Mouse (Mus musculus) lung, embryonic 16.5 days (tissue): Measurements from ENCODE around the gene Rragd. TPM values are rescaled to one million over a fixed set of nuclear protein-coding genes. Genes with fewer than 3 reads are reported as not detected.

ENCODE experiments used
- ATAC-seq: fragments of 200-750 bp; cut with Nextera tagmentation; 2 replicates; pipeline ENCODE4 v1.8.0; 2017; ENCODE audit warnings: low read depth, mild to moderate bottlenecking, moderate library complexity
- H3K27ac ChIP-seq: fragments of 300-500 bp; sonication (generic); 2 replicates; pipeline ENCODE4 v1.5.1; 2014; ENCODE audit warnings: mild to moderate bottlenecking, control low read depth, low read length
- H3K27me3 ChIP-seq: fragments of 300-500 bp; sonication (generic); 2 replicates; pipeline ENCODE4 v1.6.1; 2014; ENCODE audit warnings: low read depth, low read length, mixed read lengths; ENCODE audit not compliant: control insufficient read depth, insufficient read depth
- H3K36me3 ChIP-seq: fragments of 300-500 bp; sonication (generic); 2 replicates; pipeline ENCODE4 v1.6.1; 2014; ENCODE audit warnings: low read length; ENCODE audit not compliant: control insufficient read depth, insufficient read depth
- H3K4me1 ChIP-seq: fragments of 300-500 bp; sonication (generic); replicated peaks from 2 replicates; pipeline ENCODE4 v1.6.1; 2014; ENCODE audit warnings: low read length, mixed read lengths; ENCODE audit not compliant: control insufficient read depth, insufficient read depth
- H3K4me2 ChIP-seq: fragments of 300-500 bp; sonication (generic); 2 replicates; pipeline ENCODE4 v1.6.1; 2014; ENCODE audit warnings: low read depth, low read length, control low read depth
- H3K4me3 ChIP-seq: fragments of 300-500 bp; sonication (generic); 2 replicates; pipeline ENCODE4 v1.5.1; 2014; ENCODE audit warnings: mild to moderate bottlenecking, low read length, control low read depth
- H3K9ac ChIP-seq: fragments of 300-500 bp; sonication (generic); 2 replicates; pipeline ENCODE4 v1.6.1; 2014; ENCODE audit warnings: low read length, control low read depth
- H3K9me3 ChIP-seq: fragments of 300-500 bp; sonication (generic); 2 replicates; pipeline ENCODE4 v1.6.1; 2016; ENCODE audit warnings: low read length; ENCODE audit not compliant: control insufficient read depth
- WGBS: fragments of 180-500 bp; shearing (Covaris S2); extraction: QIAGEN DNeasy Blood & Tissue Kit; methylation state at CpG from one replicate; pipeline ENCODE4 v1.1.7; 2014; 5-methylcytosine and 5-hydroxymethylcytosine counted together
- polyA plus RNA-seq: library from polyadenylated mRNA; unstranded; fragments of >200 nt; fragmentation: Nextera tagmentation; extraction: Ambion mirVana; gene quantifications from 2 replicates; pipeline ENCODE4 v1.2.1, GENCODE M21; 2015

Rragd gene
- polyA plus RNA-seq, 1 experiment from 2014 or later: 2.9 TPM

- no peak for ATAC-seq
- H3K36me3 ChIP-seq: no peaks in the 10 kb centered on the region
- 87% methylated on average over 6 of the region's 6 CpGs for WGBS
- H3K27ac ChIP-seq: no peak overlapping the region
- no peak overlapping the region for H3K4me2 ChIP-seq
- peaks cover 6% of the 10 kb centered on the region; the same call in 1 of the 2 replicates for H3K4me1 ChIP-seq
- H3K9me3 ChIP-seq: no peaks in the 10 kb centered on the region
- H3K4me3 ChIP-seq: no peak overlapping the region
- no peaks in the 10 kb centered on the region for H3K27me3 ChIP-seq
- H3K9ac ChIP-seq: no peak overlapping the region
Observed at GRCm38 (mm10) chr4:33067826-33068225, 85.0 kb downstream of the Rragd start.

- no peaks in the 10 kb centered on the region for H3K9me3 ChIP-seq
- no peak for ATAC-seq
- WGBS: 49% methylated on average over 6 of the region's 6 CpGs
- H3K27ac ChIP-seq: no peak overlapping the region
- no peaks in the 10 kb centered on the region for H3K27me3 ChIP-seq
- H3K4me2 ChIP-seq: no peak overlapping the region
- no peak overlapping the region for H3K9ac ChIP-seq
- peaks cover 6% of the 10 kb centered on the region; the same call in 1 of the 2 replicates for H3K4me1 ChIP-seq
- H3K36me3 ChIP-seq: no peaks in the 10 kb centered on the region
- no peak overlapping the region for H3K4me3 ChIP-seq
Observed at GRCm38 (mm10) chr4:33068894-33069293, 86.1 kb downstream of the Rragd start.

- no peaks in the 10 kb centered on the region for H3K27me3 ChIP-seq
- H3K4me3 ChIP-seq: no peak overlapping the region
- no peak overlapping the region for H3K9ac ChIP-seq
- ATAC-seq: no peak
- peaks cover 6% of the 10 kb centered on the region; the same call in 1 of the 2 replicates for H3K4me1 ChIP-seq
- no peak overlapping the region for H3K27ac ChIP-seq
- H3K4me2 ChIP-seq: no peak overlapping the region
- no peaks in the 10 kb centered on the region for H3K9me3 ChIP-seq
- no peaks in the 10 kb centered on the region for H3K36me3 ChIP-seq
- 82% methylated on average over 6 of the region's 6 CpGs for WGBS
Observed at GRCm38 (mm10) chr4:33070326-33070725, 87.5 kb downstream of the Rragd start.

GRCm38 (mm10) chr4:33071337-33071736 lies 88.5 kb downstream of the Rragd start:
- no peaks in the 10 kb centered on the region for H3K36me3 ChIP-seq
- H3K4me2 ChIP-seq: no peak overlapping the region
- no peaks in the 10 kb centered on the region for H3K9me3 ChIP-seq
- no peak overlapping the region for H3K27ac ChIP-seq
- no peak overlapping the region for H3K4me3 ChIP-seq
- 82% methylated on average over 6 of the region's 6 CpGs for WGBS
- peaks cover under 1% of the 10 kb centered on the region; the same call in 1 of the 2 replicates for H3K4me1 ChIP-seq
- no peaks in the 10 kb centered on the region for H3K27me3 ChIP-seq
- no peak overlapping the region for H3K9ac ChIP-seq
- ATAC-seq: no peak

Other genes starting within 250 kb of the Rragd start
- 101 and 105 TPM in 2 replicates for gene Lyrm2, start 182.8 kb upstream of the Rragd start, polyA plus RNA-seq
- gene Ankrd6, start 32.2 kb upstream of the Rragd start, polyA plus RNA-seq: 2.6 and 3.6 TPM in 2 replicates
- 48.2 and 50.1 TPM in 2 replicates for gene Ube2j1, start 48.4 kb downstream of the Rragd start, polyA plus RNA-seq
- 0.10 and 0.20 TPM in 2 replicates for gene Gabrr2, start 80.0 kb downstream of the Rragd start, polyA plus RNA-seq
- gene Gabrr1, start 149.5 kb downstream of the Rragd start, polyA plus RNA-seq: not detected in 2 replicates
- 1.2 and 1.3 TPM in 2 replicates for gene Pm20d2, start 206.7 kb downstream of the Rragd start, polyA plus RNA-seq
- 3.2 and 3.4 TPM in 2 replicates for gene Srsf12, start 226.0 kb downstream of the Rragd start, polyA plus RNA-seq